Mouse (Mus musculus): Measurements from ENCODE around the gene Eef1akmt4. TPM values are rescaled to one million over a fixed set of nuclear protein-coding genes. Genes with fewer than 3 reads are reported as not detected.

Gene Eef1akmt4
- polyA plus RNA-seq, 1 experiment: 18.1 TPM

GRCm38 (mm10) chr16:20619541-20620398 is 8.4 kb downstream of the Eef1akmt4 start:
- TF ChIP-seq POLR2A (IDR thresholded peaks at IDR 0.05; ENCODE audit: low read depth, low read length) (no peak), CTCF (conservative IDR thresholded peaks at IDR 0.05; ENCODE audit: insufficient read depth, insufficient read length, low read depth, low read length) (no peak)
- Histone ChIP-seq H3K27me3 (replicated peaks; ENCODE audit: control insufficient read depth, insufficient read depth, low read length) (no peaks in the 10 kb centered on the region), H3K4me1 (ENCODE audit: control insufficient read depth, insufficient read depth, low read length) (no peaks in the 10 kb centered on the region), H3K4me3 (ENCODE audit: insufficient read depth, low read depth, low read length) (peak overlapping the region; percentile 20; the same call in 1 of the 2 replicates), H3K36me3 (ENCODE audit: control insufficient read depth, insufficient read depth, low read length) (no peaks in the 10 kb centered on the region), H3K27ac (ENCODE audit: insufficient read depth, low read depth, low read length) (no peak overlapping the region)
- 3% methylated on average over 82 of the region's 83 CpGs for WGBS
- DNase-seq: peak; percentile 28

- no peak for DNase-seq
Measured at GRCm38 (mm10) chr16:20620399-20620735, 9.0 kb downstream of the Eef1akmt4 start.

GRCm38 (mm10) chr16:20620751-20621190 is 9.4 kb downstream of the Eef1akmt4 start:
- no peak for DNase-seq
- Histone ChIP-seq H3K27me3 (replicated peaks; ENCODE audit: control insufficient read depth, insufficient read depth, low read length) (no peaks in the 10 kb centered on the region), H3K4me3 (ENCODE audit: insufficient read depth, low read depth, low read length) (peak overlapping the region; percentile 48), H3K4me1 (ENCODE audit: control insufficient read depth, insufficient read depth, low read length) (no peaks in the 10 kb centered on the region), H3K27ac (ENCODE audit: insufficient read depth, low read depth, low read length) (no peak overlapping the region), H3K36me3 (ENCODE audit: control insufficient read depth, insufficient read depth, low read length) (no peaks in the 10 kb centered on the region)
- TF ChIP-seq POLR2A (IDR thresholded peaks at IDR 0.05; ENCODE audit: low read depth, low read length) (no peak), CTCF (conservative IDR thresholded peaks at IDR 0.05; ENCODE audit: insufficient read depth, insufficient read length, low read depth, low read length) (no peak)
- WGBS: 1% methylated on average over 32 of the region's 32 CpGs

More at GRCm38 (mm10) chr16:20620399-20620735, 9.0 kb downstream of the Eef1akmt4 start:
- H3K27me3 ChIP-seq (replicated peaks; ENCODE audit: control insufficient read depth, insufficient read depth, low read length): no peaks in the 10 kb centered on the region
- TF ChIP-seq POLR2A (IDR thresholded peaks at IDR 0.05; ENCODE audit: low read depth, low read length) (no peak), CTCF (conservative IDR thresholded peaks at IDR 0.05; ENCODE audit: insufficient read depth, insufficient read length, low read depth, low read length) (no peak)
- H3K27ac ChIP-seq (ENCODE audit: insufficient read depth, low read depth, low read length): no peak overlapping the region
- H3K36me3 ChIP-seq (ENCODE audit: control insufficient read depth, insufficient read depth, low read length): no peaks in the 10 kb centered on the region
- H3K4me1 ChIP-seq (ENCODE audit: control insufficient read depth, insufficient read depth, low read length): no peaks in the 10 kb centered on the region
- no peak overlapping the region; the same call in 1 of the 2 replicates for H3K4me3 ChIP-seq (ENCODE audit: insufficient read depth, low read depth, low read length)
- under 1% methylated on average over 9 of the region's 9 CpGs for WGBS

- Histone ChIP-seq H3K27ac (ENCODE audit: insufficient read depth, low read depth, low read length) (no peak within 1 kb of the TSS), H3K36me3 (ENCODE audit: control insufficient read depth, insufficient read depth, low read length) (no peaks in the 10 kb centered on the region), H3K27me3 (replicated peaks; ENCODE audit: control insufficient read depth, insufficient read depth, low read length) (no peaks in the 10 kb centered on the region), H3K4me1 (ENCODE audit: control insufficient read depth, insufficient read depth, low read length) (no peaks in the 10 kb centered on the region), H3K4me3 (ENCODE audit: insufficient read depth, low read depth, low read length) (peak within 1 kb of the TSS; percentile 48)
- peak; percentile 84 for DNase-seq
- 1% methylated on average over 79 of the region's 92 CpGs for WGBS
- TF ChIP-seq CTCF (conservative IDR thresholded peaks at IDR 0.05; ENCODE audit: insufficient read depth, insufficient read length, low read depth, low read length) (no peak), POLR2A (IDR thresholded peaks at IDR 0.05; ENCODE audit: low read depth, low read length) (no peak)
Measured at GRCm38 (mm10) chr16:20621191-20621990, 10.0 kb downstream of the Eef1akmt4 start, which contains the start of gene Camk2n2. Gene Camk2n2 (minus strand): TSS chr16:20621287.

- Histone ChIP-seq H3K4me3 (ENCODE audit: insufficient read depth, low read depth, low read length) (peak overlapping the region; percentile 48), H3K27me3 (replicated peaks; ENCODE audit: control insufficient read depth, insufficient read depth, low read length) (no peaks in the 10 kb centered on the region), H3K27ac (ENCODE audit: insufficient read depth, low read depth, low read length) (no peak overlapping the region), H3K36me3 (ENCODE audit: control insufficient read depth, insufficient read depth, low read length) (no peaks in the 10 kb centered on the region), H3K4me1 (ENCODE audit: control insufficient read depth, insufficient read depth, low read length) (no peaks in the 10 kb centered on the region)
- DNase-seq: peak; percentile 38
- WGBS: under 1% methylated on average over 36 of the region's 37 CpGs
- TF ChIP-seq CTCF (conservative IDR thresholded peaks at IDR 0.05; ENCODE audit: insufficient read depth, insufficient read length, low read depth, low read length) (no peak), POLR2A (IDR thresholded peaks at IDR 0.05; ENCODE audit: low read depth, low read length) (no peak)
Measured at GRCm38 (mm10) chr16:20621991-20622685, 10.7 kb downstream of the Eef1akmt4 start.

GRCm38 (mm10) chr16:20623211-20623610 is 11.8 kb downstream of the Eef1akmt4 start:
- H3K4me3 ChIP-seq (ENCODE audit: insufficient read depth, low read depth, low read length): no peak overlapping the region
- no peak for TF ChIP-seq CTCF (conservative IDR thresholded peaks at IDR 0.05; ENCODE audit: insufficient read depth, insufficient read length, low read depth, low read length)
- no peak for TF ChIP-seq POLR2A (IDR thresholded peaks at IDR 0.05; ENCODE audit: low read depth, low read length)
- H3K27ac ChIP-seq (ENCODE audit: insufficient read depth, low read depth, low read length): no peak overlapping the region
- no peaks in the 10 kb centered on the region for H3K4me1 ChIP-seq (ENCODE audit: control insufficient read depth, insufficient read depth, low read length)
- WGBS: 55% methylated on average over 2 of the region's 2 CpGs
- DNase-seq: no peak
- no peaks in the 10 kb centered on the region for H3K27me3 ChIP-seq (replicated peaks; ENCODE audit: control insufficient read depth, insufficient read depth, low read length)
- H3K36me3 ChIP-seq (ENCODE audit: control insufficient read depth, insufficient read depth, low read length): no peaks in the 10 kb centered on the region

All from kidney, adult 2 months (tissue).